Mouse (Mus musculus): ENCODE data around the gene Kcnh6. TPM values are rescaled to one million over a fixed set of nuclear protein-coding genes. Genes with fewer than 3 reads are reported as not detected.
A peak's percentile ranks its signal among the peaks of the same experiment; 100 is the strongest.

Gene Kcnh6
- 0.15 and 0.41 TPM in 2 replicates for total RNA-seq (2021)
- long read RNA-seq, experiment 1, partial matches to known transcripts = 0 of 1 reads
- long read RNA-seq, experiment 1, other reads (novel, unspliced or antisense) = 1 of 1 reads
- long read RNA-seq, experiment 2, partial matches to known transcripts = 0 of 1 reads
- long read RNA-seq, experiment 2, other reads (novel, unspliced or antisense) = 1 of 1 reads

- DNase-seq = peak; percentile 88
Observed at GRCm38 (mm10) chr11:106007821-106008220, at the start of gene Kcnh6. Gene Kcnh6, plus strand, starts transcription at chr11:106008124.

GRCm38 (mm10) chr11:105958566-105958965 lies 49.4 kb upstream of the Kcnh6 start:
- no peak for DNase-seq

DNA sequence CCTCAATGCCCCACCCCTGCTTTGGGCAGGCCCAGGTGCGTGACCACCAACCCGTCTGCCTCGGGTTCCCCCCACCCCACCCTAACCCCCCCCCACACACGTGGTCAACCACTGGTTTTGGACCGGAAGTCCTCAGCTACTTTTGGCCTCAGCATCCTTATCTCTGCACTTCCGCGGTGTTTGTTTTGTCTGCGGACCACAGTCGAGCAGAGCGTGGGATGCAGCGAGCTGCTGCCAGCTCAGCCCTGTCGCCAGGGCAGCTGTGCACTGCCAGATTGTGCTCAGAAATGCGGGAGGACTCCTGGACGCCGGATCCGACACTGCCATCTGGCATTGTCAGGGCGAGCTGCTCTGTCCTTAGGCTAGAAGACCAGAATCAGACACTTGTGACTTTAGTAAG lies 48.6 kb upstream of the Kcnh6 start:
- DNase-seq = no peak

GRCm38 (mm10) chr11:105964691-105965090 lies 43.2 kb upstream of the Kcnh6 start:
- no peak for DNase-seq

DNA sequence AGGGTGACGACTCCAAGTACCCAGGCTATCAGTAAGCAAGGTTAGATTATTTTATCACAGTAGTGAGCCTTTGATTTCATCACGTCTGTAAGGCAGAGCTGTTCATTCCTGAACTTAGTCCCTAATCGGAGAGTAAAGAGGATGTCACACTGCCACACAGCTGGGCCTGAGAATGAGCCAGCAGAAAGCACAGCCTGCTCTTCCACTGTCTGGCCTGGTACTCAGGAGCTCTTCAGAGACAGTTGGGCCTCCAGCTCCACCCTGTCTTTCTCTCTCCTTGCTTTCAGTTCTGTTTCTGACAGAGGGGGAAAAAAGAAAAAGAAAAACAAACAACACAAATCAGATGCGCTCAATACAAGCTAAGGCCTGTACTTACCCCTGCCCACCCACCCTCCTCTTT lies 41.6 kb upstream of the Kcnh6 start:
- no peak for DNase-seq

GRCm38 (mm10) chr11:105967741-105968574 lies 40.0 kb upstream of the Kcnh6 start, which contains the start of gene Ace:
Gene Ace, plus strand, starts transcription at chr11:105967945.
- peak; percentile 63 for DNase-seq

DNA sequence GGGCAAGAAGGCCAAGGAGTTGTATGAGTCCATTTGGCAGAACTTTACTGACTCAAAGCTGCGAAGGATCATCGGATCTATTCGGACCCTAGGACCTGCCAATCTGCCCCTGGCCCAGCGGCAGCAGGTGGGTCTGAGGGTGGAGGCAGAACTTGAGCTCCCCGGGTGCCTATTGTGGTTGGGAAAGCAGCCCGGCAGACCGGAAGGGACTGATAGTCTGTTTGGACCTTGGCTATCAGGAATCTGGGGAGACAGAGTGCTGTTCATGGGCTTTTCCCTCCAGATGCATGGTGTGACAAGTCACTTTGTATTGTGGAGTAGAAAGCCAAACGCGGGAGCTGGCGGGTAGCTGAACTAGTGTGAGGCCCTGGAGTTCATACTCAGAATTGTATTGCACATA lies 39.0 kb upstream of the Kcnh6 start:
- no peak for DNase-seq

- peak; percentile 77 for DNase-seq
Observed at GRCm38 (mm10) chr11:105969516-105969915, 38.4 kb upstream of the Kcnh6 start.

GRCm38 (mm10) chr11:105974593-105974992 lies 33.3 kb upstream of the Kcnh6 start:
- peak; percentile 41 for DNase-seq

DNA sequence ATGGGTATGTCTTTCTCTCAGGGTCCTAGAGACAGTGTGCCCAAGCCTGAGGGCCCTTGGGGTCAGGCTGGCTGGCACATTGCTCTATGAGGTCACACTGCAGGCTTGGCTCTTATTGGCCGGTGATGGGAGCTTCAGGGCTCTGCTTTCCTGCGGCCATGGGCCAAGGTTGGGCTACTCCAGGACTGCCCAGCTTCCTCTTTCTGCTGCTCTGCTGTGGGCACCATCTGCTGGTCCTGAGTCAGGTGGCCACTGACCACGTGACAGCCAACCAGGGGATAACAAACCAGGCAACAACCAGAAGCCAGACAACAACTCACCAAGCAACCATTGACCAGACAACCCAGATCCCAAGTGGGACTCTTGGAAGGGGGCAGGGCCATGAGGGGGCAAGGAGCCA lies 32.9 kb upstream of the Kcnh6 start:
- DNase-seq = no peak

- DNase-seq = no peak
Observed at GRCm38 (mm10) chr11:105975636-105976035, 32.3 kb upstream of the Kcnh6 start.

DNA sequence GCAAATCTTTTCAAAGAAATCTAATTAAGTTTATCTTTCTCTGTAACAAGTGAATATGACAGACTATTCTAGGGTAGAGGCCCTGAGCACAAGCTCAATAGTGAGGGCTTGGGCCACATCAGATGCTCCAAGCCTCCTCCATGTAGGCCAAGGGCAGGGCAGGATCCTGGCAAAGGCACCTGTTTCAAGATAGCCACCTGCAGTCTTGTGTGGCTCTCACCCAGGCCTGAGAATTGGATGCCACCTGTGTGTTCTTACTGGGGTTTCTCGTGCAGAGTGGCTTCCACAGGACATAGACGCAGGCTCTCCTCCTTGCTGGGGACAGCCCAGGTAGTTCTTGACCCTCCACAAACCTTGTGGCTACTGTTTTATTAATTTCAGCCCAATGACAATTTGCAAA lies 29.7 kb upstream of the Kcnh6 start:
- DNase-seq = no peak

DNA sequence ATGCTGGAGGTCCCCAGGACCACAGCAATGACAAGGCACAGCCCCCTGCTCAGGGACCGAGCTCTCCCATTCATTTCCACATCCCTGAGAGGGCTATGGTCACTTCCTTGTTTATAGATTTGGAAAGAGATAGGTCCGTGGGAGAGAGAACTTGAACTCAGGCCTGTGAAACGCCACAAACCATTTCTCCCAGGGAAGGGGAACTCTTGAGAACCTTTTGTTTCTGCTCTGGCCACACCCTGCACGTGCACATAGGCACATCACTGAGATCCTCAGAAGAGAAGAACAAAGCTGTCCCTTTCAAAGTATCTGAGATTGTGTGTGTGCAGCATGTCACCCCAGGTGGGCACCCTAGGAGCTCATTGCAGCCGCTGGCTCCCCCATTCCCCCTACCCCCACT lies 29.3 kb upstream of the Kcnh6 start:
- DNase-seq = no peak

- no peak for DNase-seq
Observed at GRCm38 (mm10) chr11:105984452-105984851, 23.5 kb upstream of the Kcnh6 start.

DNA sequence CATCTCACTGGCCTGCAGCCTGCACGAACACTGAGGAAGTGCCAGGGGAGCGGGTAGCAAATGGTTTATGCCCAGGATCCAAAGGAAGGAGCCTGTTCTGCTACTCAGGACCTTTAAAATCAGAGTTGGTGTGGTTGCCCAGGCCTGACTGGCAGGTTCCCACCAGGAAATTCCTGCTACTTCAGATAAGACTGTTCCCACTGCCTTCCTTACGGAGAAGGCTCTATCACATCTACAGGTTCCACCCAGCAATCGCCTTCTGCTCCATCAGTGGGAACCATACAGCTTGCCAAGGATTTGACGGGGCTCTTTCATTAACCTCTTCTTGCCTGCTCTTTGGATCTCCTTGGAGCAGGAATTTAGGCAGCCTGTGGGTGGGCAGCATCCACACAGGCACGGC lies 20.5 kb upstream of the Kcnh6 start:
- no peak for DNase-seq

- DNase-seq = no peak
Observed at GRCm38 (mm10) chr11:105989446-105989845, 18.5 kb upstream of the Kcnh6 start.

- peak; percentile 31 for DNase-seq
Observed at GRCm38 (mm10) chr11:105990231-105990630, 17.7 kb upstream of the Kcnh6 start.

GRCm38 (mm10) chr11:105994375-105994774 lies 13.5 kb upstream of the Kcnh6 start, which contains the start of gene Ace3:
Gene Ace3, plus strand, starts transcription at chr11:105994675.
- no peak for DNase-seq

DNA sequence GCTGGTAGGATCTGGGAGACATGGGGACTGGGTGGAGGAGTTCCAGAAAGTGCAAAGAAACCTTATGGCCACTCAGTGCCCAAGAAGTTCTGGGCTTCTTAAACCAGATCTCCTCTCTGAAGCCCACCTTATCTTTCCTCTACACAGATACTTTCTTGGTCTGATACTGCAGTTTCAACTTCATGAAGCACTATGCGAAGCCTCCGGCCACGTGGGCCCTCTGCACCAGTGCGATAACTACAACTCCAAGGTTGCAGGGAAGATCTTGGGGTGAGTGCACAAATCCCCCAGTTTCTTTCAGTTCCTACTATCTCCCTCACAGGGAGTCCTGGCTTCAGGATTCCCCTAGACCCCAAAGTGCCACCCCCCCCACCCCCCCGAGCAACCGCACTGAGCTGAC lies 7.9 kb upstream of the Kcnh6 start:
- no peak for DNase-seq

DNA sequence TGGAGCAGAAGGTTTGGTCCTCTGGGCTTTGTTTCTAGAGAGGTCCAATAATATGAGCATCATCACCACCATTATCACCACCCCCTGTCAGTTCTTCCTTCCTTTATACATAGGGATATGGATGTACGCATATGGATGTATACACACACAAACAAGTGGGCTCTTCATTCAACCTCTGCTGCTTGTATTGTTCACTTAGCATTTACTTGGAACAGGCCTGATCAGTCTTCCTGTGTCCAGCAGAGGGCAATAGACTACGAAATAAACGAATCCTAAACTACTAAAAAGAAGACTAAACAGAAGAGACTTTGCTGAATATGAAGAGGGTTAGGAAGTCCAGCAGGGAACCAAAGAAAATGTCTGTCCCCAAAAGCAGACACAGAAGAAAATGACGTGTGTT lies 6.2 kb upstream of the Kcnh6 start:
- no peak for DNase-seq

DNA sequence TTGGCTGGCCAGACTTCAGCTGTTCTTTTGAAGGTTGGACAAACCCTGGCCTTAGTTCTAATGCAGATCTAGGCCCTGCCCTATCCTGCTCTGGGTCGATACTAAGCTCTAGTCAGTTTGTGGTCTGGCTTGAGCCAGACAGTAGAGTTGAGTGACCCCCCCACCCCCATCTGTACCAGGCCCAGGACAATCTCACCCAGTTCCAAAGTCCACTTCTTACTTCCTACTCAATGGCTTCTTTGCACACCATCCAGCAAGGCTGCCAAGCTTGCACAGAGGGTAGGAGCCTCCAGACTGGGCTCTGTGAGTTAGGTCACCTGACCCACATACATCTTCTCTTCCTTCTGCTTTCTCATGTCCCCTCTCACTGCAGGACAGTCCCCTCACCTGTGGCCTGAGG lies 3.3 kb upstream of the Kcnh6 start:
- no peak for DNase-seq

- DNase-seq = no peak
Observed at GRCm38 (mm10) chr11:106005970-106006369, 2.0 kb upstream of the Kcnh6 start.

DNA sequence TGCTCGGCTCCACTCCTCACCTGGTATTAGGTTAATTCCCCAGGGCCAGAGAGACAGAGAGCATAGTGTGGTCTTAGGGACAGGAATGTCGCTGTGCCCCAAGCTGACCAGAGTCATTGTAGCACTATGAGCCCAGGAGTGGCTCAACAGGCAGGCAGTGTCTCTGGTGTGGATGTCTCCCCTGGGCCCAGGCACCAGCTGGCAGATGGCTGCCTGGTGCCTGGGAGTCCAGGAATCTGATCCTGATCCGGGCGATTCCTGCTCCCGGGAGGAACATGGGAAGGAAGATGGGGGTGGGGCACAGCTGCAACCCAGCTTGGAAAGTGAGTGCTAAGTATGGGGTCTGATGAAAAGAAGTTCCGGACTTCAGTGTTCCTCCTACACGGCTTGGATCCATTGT lies 4.8 kb downstream of the Kcnh6 start:
- no peak for DNase-seq

All from adrenal gland, postnatal 14 days (tissue).